10 mouse cellular contexts compared by ENCODE assay signal in genomic region chr2:26661143-26661752, GRCm38 (mm10). TPM values are rescaled to one million over a fixed set of nuclear protein-coding genes. Genes with fewer than 3 reads are reported as not detected.
A peak's percentile ranks its signal among the peaks of the same experiment; 100 is the strongest.
DNase-seq lines count a peak whose midpoint lies in the region; ATAC-seq and TF ChIP-seq lines count a peak whose summit lies in the region.
"Had no signal": no experiment of that assay in that cellular context is flagged by ENCODE, and none has a peak within 500 bp of the region (broad histone marks: within the 10 kb centered on the region; RNA-seq: fewer than 3 reads in every experiment).

No protein-coding gene starts in this region.

- 3% methylated on average over 19 of the region's 20 CpGs for WGBS in heart, embryonic 13.5 days

- no peak for ATAC-seq in heart, embryonic 13.5 days (ENCODE audit: extremely low read depth, insufficient number of reproducible peaks, low FRiP score, low TSS enrichment)
- peak; percentile 78 for ATAC-seq in granulocyte monocyte progenitor cell, adult 5-6 weeks (replicated peaks; ENCODE audit: poor library complexity, severe bottlenecking)
- peak; percentile 71 for ATAC-seq in megakaryocyte, adult 5-6 weeks (ENCODE audit: poor library complexity, severe bottlenecking)

- peak; percentile 21 for TF ChIP-seq CTCF in ES-Bruce4 (IDR thresholded peaks at IDR 0.05; ENCODE audit: low read depth, low read length)

- H3K4me1 ChIP-seq in heart, embryonic 13.5 days: peaks cover 9% of the 10 kb centered on the region
- no peaks in the 10 kb centered on the region for H3K4me1 ChIP-seq in ES-Bruce4 (ENCODE audit: control insufficient read depth, insufficient read depth, low read length)

- peak overlapping the region; percentile 73 for H3K9ac ChIP-seq in heart, embryonic 13.5 days
- 0 out of 2 replicates have a peak overlapping the region, but pooled peaks have one; percentile 0 for H3K9ac ChIP-seq in ES-Bruce4 (ENCODE audit: low read depth, poor library complexity, severe bottlenecking)

- TF ChIP-seq POLR2A in ES-Bruce4 (IDR thresholded peaks at IDR 0.05; ENCODE audit: insufficient read depth, low read length): no peak

- no peaks in the 10 kb centered on the region for H3K36me3 ChIP-seq in heart, embryonic 13.5 days
- no peaks in the 10 kb centered on the region for H3K36me3 ChIP-seq in ES-Bruce4 (ENCODE audit: control insufficient read depth, insufficient read depth, low read length, poor library complexity, severe bottlenecking)
- H3K36me3 ChIP-seq: G1E had no signal

- no peak for DNase-seq in heart, adult 8-10 months (ENCODE audit: low spot score)
- DNase-seq in thymus, postnatal 25 days: peak; percentile 45
- no peak for DNase-seq in adrenal gland, postnatal 10 days
- no peak for DNase-seq in layer of hippocampus, postnatal 14 days (ENCODE audit: low spot score in 2 of 2)

- H3K4me3 ChIP-seq in heart, embryonic 13.5 days: peak overlapping the region; percentile 45
- H3K4me3 ChIP-seq in ES-Bruce4 (ENCODE audit: low read depth, low read length): no peak overlapping the region

- H3K27me3 ChIP-seq in heart, embryonic 13.5 days (replicated peaks): no peaks in the 10 kb centered on the region; the same call in 1 of the 2 replicates
- H3K27me3 ChIP-seq in ES-Bruce4 (ENCODE audit: control insufficient read depth, insufficient read depth, low read length, poor library complexity, severe bottlenecking): no peaks in the 10 kb centered on the region

- H3K27ac ChIP-seq in heart, embryonic 13.5 days (replicated peaks): no peak overlapping the region
- no peak overlapping the region for H3K27ac ChIP-seq in ES-Bruce4 (ENCODE audit: insufficient read depth, low read length)

- H3K4me2 ChIP-seq in heart, embryonic 13.5 days: peak overlapping the region; percentile 73

- TF ChIP-seq EP300 in ES-Bruce4 (IDR thresholded peaks at IDR 0.05; ENCODE audit: insufficient read depth, low read depth, low read length): no peak

- H3K9me3 ChIP-seq in heart, embryonic 13.5 days: no peaks in the 10 kb centered on the region
- peaks cover 13% of the 10 kb centered on the region for H3K9me3 ChIP-seq in ES-Bruce4 (replicated peaks; ENCODE audit: control insufficient read depth, insufficient read depth, low read length, poor library complexity, severe bottlenecking)
- H3K9me3 ChIP-seq: G1E had no signal

RNA-seq across cellular contexts. Expression of gene Lcn4, which starts 9.8 kb away (rescaled TPM):
- polyA plus RNA-seq in heart, embryonic 13.5 days (2015; fragmentation: Nextera tagmentation; extraction: Ambion mirVana): not detected in 2 replicates
- total RNA-seq in heart, adult 8-10 months (2022): not detected
- not detected in 2 replicates for polyA plus RNA-seq in ES-Bruce4 (2011; ENCODE audit: insufficient read depth, insufficient read length, low read depth, missing spikeins)
- not detected in 2 replicates for total RNA-seq in granulocyte monocyte progenitor cell, adult 5-6 weeks (2014; fragmentation: Nextera tagmentation)
- not detected in 2 replicates for total RNA-seq in granulocyte monocyte progenitor cell, adult 5-6 weeks (2017)
- 0.96 TPM in 1 of 2 replicates, not detected in the other for total RNA-seq in megakaryocyte, adult 5-6 weeks (2015)
- total RNA-seq in megakaryocyte, adult 5-6 weeks (2017): not detected in 2 replicates
- not detected for total RNA-seq in adrenal gland, postnatal 10 days (2021)
- not detected for total RNA-seq in layer of hippocampus, postnatal 14 days (2021)
- total RNA-seq: G1E; liver, adult 2 months had no signal
- polyA plus RNA-seq: G1E; liver, adult 2 months had no signal

RNA-seq across cellular contexts. Expression of gene Fam69b, which starts 33.0 kb away (rescaled TPM):
- polyA plus RNA-seq in heart, embryonic 13.5 days (2015; fragmentation: Nextera tagmentation; extraction: Ambion mirVana): 17.2 and 18.7 TPM in 2 replicates
- total RNA-seq in heart, adult 8-10 months (2022): 10 to 100 TPM; 15.0 to 26.6 (median 20.9) TPM
- polyA plus RNA-seq in ES-Bruce4 (2011; ENCODE audit: insufficient read depth, insufficient read length, low read depth, missing spikeins): 4.9 and 5.3 TPM in 2 replicates
- 11.1 and 13.9 TPM in 2 replicates for total RNA-seq in granulocyte monocyte progenitor cell, adult 5-6 weeks (2014; fragmentation: Nextera tagmentation)
- total RNA-seq in granulocyte monocyte progenitor cell, adult 5-6 weeks (2017): 8.3 and 9.3 TPM in 2 replicates
- 0.33 TPM in 1 of 2 replicates, not detected in the other for total RNA-seq in megakaryocyte, adult 5-6 weeks (2015)
- total RNA-seq in megakaryocyte, adult 5-6 weeks (2017): 0.11 and 0.33 TPM in 2 replicates
- 10 to 100 TPM in 1 of 2 experiments, 1 to 10 TPM in 1; 9.1 to 17.1 TPM for total RNA-seq in adrenal gland, postnatal 10 days (2021)
- 10 to 100 TPM; 73.3 to 76.4 TPM for total RNA-seq in layer of hippocampus, postnatal 14 days (2021)
- polyA plus RNA-seq: G1E had no signal

RNA-seq across cellular contexts. Expression of gene Agpat2, which starts 57.0 kb away (rescaled TPM):
- 21.8 and 23.2 TPM in 2 replicates for polyA plus RNA-seq in heart, embryonic 13.5 days (2015; fragmentation: Nextera tagmentation; extraction: Ambion mirVana)
- 10 to 100 TPM; 51.1 to 65.9 (median 60.8) TPM for total RNA-seq in heart, adult 8-10 months (2022)
- 19.7 and 21.0 TPM in 2 replicates for polyA plus RNA-seq in ES-Bruce4 (2011; ENCODE audit: insufficient read depth, insufficient read length, low read depth, missing spikeins)
- total RNA-seq in granulocyte monocyte progenitor cell, adult 5-6 weeks (2014; fragmentation: Nextera tagmentation): 42.4 and 46.7 TPM in 2 replicates
- 50.2 and 55.2 TPM in 2 replicates for total RNA-seq in granulocyte monocyte progenitor cell, adult 5-6 weeks (2017)
- total RNA-seq in megakaryocyte, adult 5-6 weeks (2015): 37.0 and 41.9 TPM in 2 replicates
- total RNA-seq in megakaryocyte, adult 5-6 weeks (2017): 38.1 and 43.6 TPM in 2 replicates
- total RNA-seq in adrenal gland, postnatal 10 days (2021): 100 to 1,000 TPM; 333 to 433 TPM
- 1 to 10 TPM; 1.2 to 1.9 TPM for total RNA-seq in layer of hippocampus, postnatal 14 days (2021)

Comparison
In these comparisons a context has a peak if more than half of its experiments do, and no peak if none do; other contexts are left out.
1. RNA of gene Fam69b, which starts 33.0 kb away (total RNA-seq): 73.3 to 76.4 TPM in layer of hippocampus, postnatal 14 days, 15.0 to 26.6 TPM in heart, adult 8-10 months, 9.1 to 17.1 TPM in adrenal gland, postnatal 10 days and 8.3 to 13.9 TPM in granulocyte monocyte progenitor cell, adult 5-6 weeks; 0.11 to 0.33 TPM in megakaryocyte, adult 5-6 weeks; every median in the first group is over 4 times any median in the second.
2. RNA of gene Agpat2, which starts 57.0 kb away (total RNA-seq): 333 to 433 TPM in adrenal gland, postnatal 10 days, 51.1 to 65.9 TPM in heart, adult 8-10 months, 42.4 to 55.2 TPM in granulocyte monocyte progenitor cell, adult 5-6 weeks and 37.0 to 43.6 TPM in megakaryocyte, adult 5-6 weeks; 1.2 to 1.9 TPM in layer of hippocampus, postnatal 14 days; every median in the first group is over 10 times any median in the second.